In genomic region chr1:170924485-170924884, GRCm38 (mm10) we compare ENCODE assay signal across 14 mouse cellular contexts. TPM values are rescaled to one million over a fixed set of nuclear protein-coding genes. Genes with fewer than 3 reads are reported as not detected.
DNase-seq lines count a peak whose midpoint lies in the region; ATAC-seq lines count a peak whose summit lies in the region.
"Had no signal": no experiment of that assay in that cellular context is flagged by ENCODE, and none has a peak within 500 bp of the region (broad histone marks: within the 10 kb centered on the region; RNA-seq: fewer than 3 reads in every experiment).

No protein-coding gene starts in this region.

- H3K4me2 ChIP-seq in midbrain, embryonic 13.5 days (replicated peaks): no peak overlapping the region
- H3K4me2 ChIP-seq: embryonic facial prominence, embryonic 13.5 days had no signal

- H3K4me1 ChIP-seq in midbrain, embryonic 13.5 days (replicated peaks): no peaks in the 10 kb centered on the region
- H3K4me1 ChIP-seq: embryonic facial prominence, embryonic 13.5 days had no signal

- H3K9me3 ChIP-seq in midbrain, embryonic 13.5 days: no peaks in the 10 kb centered on the region
- H3K9me3 ChIP-seq: embryonic facial prominence, embryonic 13.5 days had no signal

- no peaks in the 10 kb centered on the region for H3K27me3 ChIP-seq in midbrain, embryonic 13.5 days
- H3K27me3 ChIP-seq: embryonic facial prominence, embryonic 13.5 days had no signal

- no peak overlapping the region for H3K27ac ChIP-seq in midbrain, embryonic 13.5 days
- H3K27ac ChIP-seq: embryonic facial prominence, embryonic 13.5 days had no signal

- H3K36me3 ChIP-seq in midbrain, embryonic 13.5 days: no peaks in the 10 kb centered on the region
- H3K36me3 ChIP-seq: embryonic facial prominence, embryonic 13.5 days had no signal

- H3K4me3 ChIP-seq in midbrain, embryonic 13.5 days (replicated peaks): no peak overlapping the region
- H3K4me3 ChIP-seq: embryonic facial prominence, embryonic 13.5 days had no signal

- peak; percentile 16 for DNase-seq in kidney, adult 9 months
- no peak for DNase-seq in kidney, postnatal 25 days
- peak; percentile 45 for DNase-seq in liver
- peak; percentile 12 for DNase-seq in naive thymus-derived CD4-positive, alpha-beta T cell, adult 2 months (ENCODE audit: low read depth)
- DNase-seq in urinary bladder, postnatal 25 days (ENCODE audit: low spot score): no peak
- no peak for DNase-seq in adrenal gland, adult 8-10 months
- DNase-seq: gastrocnemius, postnatal 25 days; midbrain, embryonic 14.5 days had no signal

- peak; percentile 52 for ATAC-seq in activated CD4-positive, CD25-positive, alpha-beta regulatory T cell, adult 4 months
- no peak for ATAC-seq in midbrain, embryonic 13.5 days
- ATAC-seq: intestine, postnatal 0 days had no signal

- no peak overlapping the region for H3K9ac ChIP-seq in midbrain, embryonic 13.5 days (replicated peaks)
- H3K9ac ChIP-seq: embryonic facial prominence, embryonic 13.5 days had no signal

- WGBS in midbrain, embryonic 13.5 days: 89% methylated on average over 6 of the region's 6 CpGs

RNA-seq across cellular contexts. Expression of gene Fcrla, which starts 2.9 kb away (rescaled TPM):
- polyA plus RNA-seq in activated CD4-positive, CD25-positive, alpha-beta regulatory T cell, adult 4 months (2017; shearing (Covaris generic)): 1 to 10 TPM in 1 of 2 experiments, not detected in 1; 4.9 TPM
- not detected in 2 replicates for polyA plus RNA-seq in midbrain, embryonic 13.5 days (2015; fragmentation: Nextera tagmentation; extraction: Ambion mirVana)
- under 1 TPM; 0.21 to 0.81 (median 0.59) TPM for total RNA-seq in adrenal gland, adult 8-10 months (2022)
- total RNA-seq: gastrocnemius, postnatal 25 days; left cerebral cortex, postnatal 10 days had no signal
- polyA plus RNA-seq: brain, embryonic 14.5 days; embryonic facial prominence, embryonic 13.5 days; intestine, postnatal 0 days; midbrain, embryonic 14.5 days had no signal

RNA-seq across cellular contexts. Expression of gene Fcrlb, which starts 11.7 kb away (rescaled TPM):
- not detected for polyA plus RNA-seq in activated CD4-positive, CD25-positive, alpha-beta regulatory T cell, adult 4 months (2017; shearing (Covaris generic))
- 0.16 and 0.26 TPM in 2 replicates for polyA plus RNA-seq in midbrain, embryonic 13.5 days (2015; fragmentation: Nextera tagmentation; extraction: Ambion mirVana)
- total RNA-seq in adrenal gland, adult 8-10 months (2022): not detected
- total RNA-seq: gastrocnemius, postnatal 25 days had no signal
- polyA plus RNA-seq: embryonic facial prominence, embryonic 13.5 days had no signal

RNA-seq across cellular contexts. Expression of gene Dusp12, which starts 39.1 kb away (rescaled TPM):
- polyA plus RNA-seq in activated CD4-positive, CD25-positive, alpha-beta regulatory T cell, adult 4 months (2017; shearing (Covaris generic)): 10 to 100 TPM; 10.2 to 14.5 TPM
- polyA plus RNA-seq in midbrain, embryonic 13.5 days (2015; fragmentation: Nextera tagmentation; extraction: Ambion mirVana): 38.0 and 39.8 TPM in 2 replicates
- total RNA-seq in adrenal gland, adult 8-10 months (2022): 10 to 100 TPM; 20.7 to 34.0 (median 24.7) TPM

RNA-seq across cellular contexts. Expression of gene Gm26620, which starts 39.6 kb away (rescaled TPM):
- not detected for polyA plus RNA-seq in activated CD4-positive, CD25-positive, alpha-beta regulatory T cell, adult 4 months (2017; shearing (Covaris generic))
- polyA plus RNA-seq in midbrain, embryonic 13.5 days (2015; fragmentation: Nextera tagmentation; extraction: Ambion mirVana): 0.32 TPM in 1 of 2 replicates, not detected in the other
- 1 to 10 TPM; 1.0 to 2.7 (median 1.8) TPM for total RNA-seq in adrenal gland, adult 8-10 months (2022)

RNA-seq across cellular contexts. Expression of gene Fcgr2b, which starts 51.9 kb away (rescaled TPM):
- under 1 TPM; 0.20 to 0.94 TPM for polyA plus RNA-seq in activated CD4-positive, CD25-positive, alpha-beta regulatory T cell, adult 4 months (2017; shearing (Covaris generic))
- 0.37 and 0.57 TPM in 2 replicates for polyA plus RNA-seq in midbrain, embryonic 13.5 days (2015; fragmentation: Nextera tagmentation; extraction: Ambion mirVana)
- 10 to 100 TPM in 3 of 4 experiments, 1 to 10 TPM in 1; 6.4 to 15.5 (median 12.2) TPM for total RNA-seq in adrenal gland, adult 8-10 months (2022)

Comparison
In these comparisons a context has a peak if more than half of its experiments do, and no peak if none do; other contexts are left out.
1. DNase-seq: peak in kidney, adult 9 months (single experiment), liver (single experiment) and naive thymus-derived CD4-positive, alpha-beta T cell, adult 2 months (single experiment); none in kidney, postnatal 25 days (0 of 2), urinary bladder, postnatal 25 days (single experiment) and adrenal gland, adult 8-10 months (single experiment).